Mouse (Mus musculus) heart, embryonic 10.5 days (tissue): ENCODE measurements at regions not wholly inside any gene's neighbourhood (a gene's known extent, or its start where the extent isn't known, plus 50 kb on each side); places are given as distances from the start of the nearest gene placed in this dataset. TPM values are rescaled to one million over a fixed set of nuclear protein-coding genes. Genes with fewer than 3 reads are reported as not detected.

Experiments
- DNase-seq: peaks from one replicate; pipeline ENCODE4 v3.0.0-alpha.2; 2017; ENCODE audit warnings: low spot score
- H3K27ac ChIP-seq: fragments of 300-500 bp; sonication (generic); 2 replicates; pipeline ENCODE4 v1.5.1; 2016; ENCODE audit warnings: mild to moderate bottlenecking
- H3K27me3 ChIP-seq: fragments of 300-500 bp; sonication (generic); 2 replicates; pipeline ENCODE4 v1.6.1; 2016; ENCODE audit warnings: mild to moderate bottlenecking; ENCODE audit not compliant: poor library complexity, insufficient read depth, severe bottlenecking
- H3K36me3 ChIP-seq: fragments of 300-500 bp; sonication (generic); 2 replicates; pipeline ENCODE4 v1.6.1; 2016; ENCODE audit warnings: mild to moderate bottlenecking, moderate library complexity
- H3K4me1 ChIP-seq: fragments of 300-500 bp; sonication (generic); 2 replicates; pipeline ENCODE4 v1.6.1; 2016; ENCODE audit warnings: mild to moderate bottlenecking
- H3K4me3 ChIP-seq: fragments of 300-500 bp; sonication (generic); 2 replicates; pipeline ENCODE4 v1.5.1; 2016; ENCODE audit warnings: mild to moderate bottlenecking, moderate library complexity
- H3K9me3 ChIP-seq: fragments of 300-500 bp; sonication (generic); 2 replicates; pipeline ENCODE4 v1.6.1; 2016; ENCODE audit warnings: mild to moderate bottlenecking, moderate library complexity
- WGBS: fragments of 180-500 bp; shearing (Covaris S2); methylation state at CpG from one replicate; pipeline ENCODE4 v1.1.7; 2016; 5-methylcytosine and 5-hydroxymethylcytosine counted together
- microRNA-seq: library from miRNA; unstranded; fragments of <30 nt; microRNA quantifications from one replicate; pipeline ENCODE4, GENCODE M21; 2017

- H3K9me3 ChIP-seq: no peaks in the 10 kb centered on the region
- H3K4me3 ChIP-seq: peak overlapping the region; percentile 83
- peak overlapping the region; percentile 96 for H3K27ac ChIP-seq
- H3K27me3 ChIP-seq: peaks cover 45% of the 10 kb centered on the region
- peak; percentile 96 for DNase-seq
- peaks cover 23% of the 10 kb centered on the region for H3K36me3 ChIP-seq
- H3K4me1 ChIP-seq: peaks cover 45% of the 10 kb centered on the region
- WGBS: 4% methylated on average over 26 of the region's 26 CpGs
Measured at GRCm38 (mm10) chr2:180385231-180385895, 50.9 kb upstream of the Gata5 start.

Small RNA genes lying in the stretch of these regions (microRNA-seq; reads per million reads assigned to microRNA genes)
- not detected for gene Mir133a-2
- gene Mir1a-1: 4.0 reads per million, percentile 11 among the genes with 10 or more reads in this experiment
